Comparison of ENCODE assay signal across 13 mouse cellular contexts in the genomic region with DNA sequence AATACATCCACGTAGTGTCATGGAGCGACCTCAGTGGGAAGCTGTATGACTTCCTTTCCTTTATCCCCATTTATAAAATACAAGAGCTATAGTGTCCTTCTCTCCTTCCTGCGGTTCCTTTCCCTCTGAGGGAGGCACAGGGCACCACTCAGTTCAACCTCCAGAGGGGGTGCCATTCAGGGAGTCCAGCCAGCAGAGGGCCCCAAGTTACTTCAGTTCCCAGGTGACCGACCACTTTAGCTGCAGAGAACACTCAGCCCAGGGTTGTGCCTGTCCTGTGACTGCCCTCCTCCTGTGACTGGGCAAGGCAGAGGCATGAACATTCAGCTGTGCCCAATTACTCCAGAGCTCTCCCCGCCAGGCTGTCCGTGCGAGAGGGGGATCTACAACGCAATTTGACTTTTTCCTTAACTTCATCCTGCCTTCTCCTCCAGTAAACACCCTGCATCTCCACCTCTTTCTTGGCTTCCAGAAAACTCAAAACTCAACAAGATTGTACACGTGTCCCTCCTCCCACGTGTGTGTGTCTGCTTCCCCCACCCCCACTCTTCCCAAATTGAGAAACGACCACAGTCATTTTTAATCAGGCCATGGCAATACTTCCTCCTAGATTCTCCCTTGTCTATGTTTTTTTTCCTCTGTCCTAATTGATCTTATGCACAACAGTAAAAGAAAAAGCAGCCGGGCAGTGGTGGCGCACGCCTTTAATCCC. TPM values are rescaled to one million over a fixed set of nuclear protein-coding genes. Genes with fewer than 3 reads are reported as not detected.
DNase-seq lines count a peak whose midpoint lies in the region; TF ChIP-seq lines count a peak whose summit lies in the region.
"Had no signal": no experiment of that assay in that cellular context is flagged by ENCODE, and none has a peak within 500 bp of the region (broad histone marks: within the 10 kb centered on the region; RNA-seq: fewer than 3 reads in every experiment).

No protein-coding gene starts in this region.

- H3K4me1 ChIP-seq in ES-Bruce4 (ENCODE audit: control insufficient read depth, insufficient read depth, low read length), result no peaks in the 10 kb centered on the region

- H3K9me3 ChIP-seq in ES-Bruce4 (replicated peaks; ENCODE audit: control insufficient read depth, insufficient read depth, low read length, poor library complexity, severe bottlenecking), result no peaks in the 10 kb centered on the region

- TF ChIP-seq EP300 in ES-Bruce4 (IDR thresholded peaks at IDR 0.05; ENCODE audit: insufficient read depth, low read depth, low read length), result no peak

- peak; percentile 33 for TF ChIP-seq CTCF in left cerebral cortex, adult 2 months (IDR thresholded peaks at IDR 0.05)
- peak; percentile 59 for TF ChIP-seq CTCF in ES-Bruce4 (IDR thresholded peaks at IDR 0.05; ENCODE audit: low read depth, low read length)

- intact Hi-C loops in left cerebral cortex, adult 2 months (cut with DNase I), result no loop called here
- intact Hi-C loops in left cerebral cortex, postnatal 14 days (cut with DNase I), result no loop called here

- no peak overlapping the region for H3K4me3 ChIP-seq in left cerebral cortex, adult 2 months
- H3K4me3 ChIP-seq in ES-Bruce4 (ENCODE audit: low read depth, low read length), result no peak overlapping the region

- H3K36me3 ChIP-seq in ES-Bruce4 (ENCODE audit: control insufficient read depth, insufficient read depth, low read length, poor library complexity, severe bottlenecking), result no peaks in the 10 kb centered on the region

- TF ChIP-seq POLR2A in ES-Bruce4 (IDR thresholded peaks at IDR 0.05; ENCODE audit: insufficient read depth, low read length), result no peak

- H3K27ac ChIP-seq in left cerebral cortex, adult 2 months, result no peak overlapping the region
- H3K27ac ChIP-seq in ES-Bruce4 (ENCODE audit: insufficient read depth, low read length), result no peak overlapping the region
- H3K27ac ChIP-seq: macrophage had no signal

- peak; percentile 49 for DNase-seq in cerebellum, adult 11-12 months
- no peak for DNase-seq in cerebellum, postnatal 10 days
- no peak for DNase-seq in left cerebral cortex, adult 2 months (ENCODE audit: extremely low spot score in 1 of 2, low spot score in 2 of 2)
- no peak for DNase-seq in left cerebral cortex, postnatal 14 days (ENCODE audit: low spot score in 2 of 2)
- peak; percentile 43 to 57 for DNase-seq in cerebellum, postnatal 25 days
- DNase-seq in urinary bladder, adult 18-20 months (ENCODE audit: low spot score in 2 of 2), result no peak
- DNase-seq in frontal cortex, postnatal 36 days (ENCODE audit: low spot score in 2 of 2), result no peak
- DNase-seq: right cerebral cortex, adult 18-20 months had no signal

- no peaks in the 10 kb centered on the region for H3K27me3 ChIP-seq in ES-Bruce4 (ENCODE audit: control insufficient read depth, insufficient read depth, low read length, poor library complexity, severe bottlenecking)

- no peak overlapping the region for H3K9ac ChIP-seq in ES-Bruce4 (ENCODE audit: low read depth, poor library complexity, severe bottlenecking)

RNA-seq across cellular contexts. Expression of a gene that starts 6.1 kb away (rescaled TPM):
- total RNA-seq in left cerebral cortex, adult 2 months (2021), result 1 to 10 TPM; 1.2 to 1.4 TPM
- 1 to 10 TPM; 1.8 to 1.9 TPM for total RNA-seq in left cerebral cortex, postnatal 14 days (2021)
- 4.7 and 6.6 TPM in 2 replicates for polyA plus RNA-seq in ES-Bruce4 (2011; ENCODE audit: insufficient read depth, insufficient read length, low read depth, missing spikeins)

RNA-seq across cellular contexts. Expression of a gene that starts 18.1 kb away (rescaled TPM):
- total RNA-seq in left cerebral cortex, adult 2 months (2021), result 10 to 100 TPM; 35.6 to 37.8 TPM
- 10 to 100 TPM; 45.8 to 50.0 TPM for total RNA-seq in left cerebral cortex, postnatal 14 days (2021)
- 0.18 and 0.26 TPM in 2 replicates for polyA plus RNA-seq in ES-Bruce4 (2011; ENCODE audit: insufficient read depth, insufficient read length, low read depth, missing spikeins)
- polyA plus RNA-seq: inflammation-experienced regulatory T-cells, adult 6 months had no signal

RNA-seq across cellular contexts. Expression of a gene that starts 21.3 kb away (rescaled TPM):
- total RNA-seq in left cerebral cortex, adult 2 months (2021), result not detected
- not detected for total RNA-seq in left cerebral cortex, postnatal 14 days (2021)
- polyA plus RNA-seq in ES-Bruce4 (2011; ENCODE audit: insufficient read depth, insufficient read length, low read depth, missing spikeins), result not detected in 2 replicates
- total RNA-seq: left cerebral cortex, adult 18-20 months had no signal
- polyA plus RNA-seq: gonadal fat pad, adult 2 months; inflammation-experienced regulatory T-cells, adult 6 months; macrophage had no signal

RNA-seq across cellular contexts. Expression of a gene that starts 27.7 kb away (rescaled TPM):
- 10 to 100 TPM; 18.7 to 19.2 TPM for total RNA-seq in left cerebral cortex, adult 2 months (2021)
- 10 to 100 TPM; 16.6 to 17.8 TPM for total RNA-seq in left cerebral cortex, postnatal 14 days (2021)
- polyA plus RNA-seq in ES-Bruce4 (2011; ENCODE audit: insufficient read depth, insufficient read length, low read depth, missing spikeins), result 21.7 and 23.1 TPM in 2 replicates

Comparison
In these comparisons a context has a peak if more than half of its experiments do, and no peak if none do; other contexts are left out.
1. DNase-seq: peak in cerebellum, adult 11-12 months (single experiment) and cerebellum, postnatal 25 days (2 of 2); none in cerebellum, postnatal 10 days (0 of 2), left cerebral cortex, adult 2 months (0 of 2), left cerebral cortex, postnatal 14 days (0 of 2), urinary bladder, adult 18-20 months (0 of 2) and frontal cortex, postnatal 36 days (0 of 2).